Mouse (Mus musculus) CH12.LX (cell line): ENCODE measurements around the gene Prl3b1. TPM values are rescaled to one million over a fixed set of nuclear protein-coding genes. Genes with fewer than 3 reads are reported as not detected.

Experiments
- DNase-seq: peaks from one replicate; pipeline ENCODE4 v3.0.0-alpha.2; 2013; ENCODE audit errors: extremely low read depth
- H3K27ac ChIP-seq: 2 replicates; pipeline ENCODE4 v1.5.1; 2012; ENCODE audit warnings: low read depth, mild to moderate bottlenecking, control low read depth, moderate library complexity; ENCODE audit not compliant: insufficient read depth
- H3K27me3 ChIP-seq: replicated peaks from 2 replicates; pipeline ENCODE3; 2012; ENCODE audit warnings: inconsistent platforms
- H3K36me3 ChIP-seq, 2 experiments: replicated peaks in 1 of 2; 2 replicates each; pipeline versions ENCODE3 to v1.6.1; 2012; ENCODE audit warnings: inconsistent platforms in 1 of 2, low read length in 1 of 2, mild to moderate bottlenecking in 1 of 2, mixed read lengths in 1 of 2, moderate library complexity in 1 of 2; ENCODE audit not compliant: control insufficient read depth in 1 of 2, insufficient read depth in 1 of 2
- H3K4me1 ChIP-seq, 2 experiments: 2 replicates each; pipeline ENCODE4 v1.6.1; 2012; ENCODE audit warnings: inconsistent platforms in 1 of 2, moderate library complexity in 1 of 2; ENCODE audit not compliant: insufficient read depth in 2 of 2, control insufficient read depth in 1 of 2
- H3K4me2 ChIP-seq: 2 replicates; pipeline ENCODE4 v1.6.1; 2012; ENCODE audit warnings: low read depth, mild to moderate bottlenecking, control low read depth; ENCODE audit not compliant: poor library complexity, insufficient read depth, severe bottlenecking
- H3K4me3 ChIP-seq, 3 experiments: fragments of 150-350 bp in 1 of 3; sonication (generic) in 1 of 3; replicated peaks in 1 of 3; 2 replicates each; pipeline versions ENCODE3 to v1.5.1; 2011 to 2012; ENCODE audit warnings: low read depth in 2 of 3, low read length in 2 of 3, mild to moderate bottlenecking in 2 of 3, moderate library complexity in 2 of 3, control low read depth in 1 of 3, improper control_type of control experiment in 1 of 3, inconsistent platforms in 1 of 3, mixed read lengths in 1 of 3; ENCODE audit not compliant: poor library complexity in 1 of 3
- H3K79me2 ChIP-seq: replicated peaks from 2 replicates; pipeline ENCODE4 v1.6.1; 2012; ENCODE audit warnings: mild to moderate bottlenecking, moderate library complexity; ENCODE audit not compliant: control insufficient read depth, poor library complexity, insufficient read depth, severe bottlenecking; ENCODE audit errors: extremely low read depth
- H3K9ac ChIP-seq: 2 replicates; pipeline ENCODE4 v1.6.1; 2012; ENCODE audit warnings: low read depth, mild to moderate bottlenecking, control low read depth, moderate library complexity; ENCODE audit not compliant: insufficient read depth
- H3K9me3 ChIP-seq: replicated peaks from 2 replicates; pipeline ENCODE3; 2012; ENCODE audit warnings: low read length, inconsistent platforms, mixed read lengths
- BHLHE40 ChIP-seq: IDR thresholded peaks from 2 replicates; pipeline ENCODE4 v1.6.1; 2011; ENCODE audit warnings: mild to moderate bottlenecking, low read depth, low read length, improper control_type of control experiment
- ELF1 ChIP-seq: IDR thresholded peaks from 2 replicates; pipeline ENCODE4 v1.6.1; 2014; ENCODE audit warnings: low read depth, mild to moderate bottlenecking, inconsistent platforms, low read length, improper control_type of control experiment
- EP300 ChIP-seq: IDR thresholded peaks from 2 replicates; pipeline ENCODE4 v1.6.1; 2011; ENCODE audit warnings: low read length, improper control_type of control experiment
- GABPA ChIP-seq: IDR thresholded peaks from 2 replicates; pipeline ENCODE4 v1.6.1; 2012; ENCODE audit warnings: low read depth, low read length, improper control_type of control experiment, inconsistent platforms; ENCODE audit not compliant: insufficient replicate concordance
- JUN ChIP-seq: IDR thresholded peaks from 2 replicates; pipeline ENCODE4 v1.6.1; 2011; ENCODE audit warnings: low read depth, mild to moderate bottlenecking, low read length, improper control_type of control experiment, moderate library complexity; ENCODE audit not compliant: insufficient read depth
- KAT2A ChIP-seq: IDR thresholded peaks from 2 replicates; pipeline ENCODE4 v1.6.1; 2012; ENCODE audit warnings: low read length, improper control_type of control experiment, inconsistent platforms; ENCODE audit not compliant: insufficient replicate concordance
- MAX ChIP-seq: IDR thresholded peaks from 2 replicates; pipeline ENCODE4 v1.6.1; 2011; ENCODE audit warnings: low read length, improper control_type of control experiment
- MAZ ChIP-seq: IDR thresholded peaks from 2 replicates; pipeline ENCODE4 v1.6.1; 2012; ENCODE audit warnings: low read depth, mild to moderate bottlenecking, inconsistent platforms, low read length, improper control_type of control experiment, moderate library complexity
- MEF2A ChIP-seq: IDR thresholded peaks from 2 replicates; pipeline ENCODE4 v1.6.1; 2014; ENCODE audit warnings: low read depth, mild to moderate bottlenecking, inconsistent platforms, low read length, improper control_type of control experiment, borderline replicate concordance
- MXI1 ChIP-seq: IDR thresholded peaks from 2 replicates; pipeline ENCODE4 v1.6.1; 2011; ENCODE audit warnings: mild to moderate bottlenecking, low read depth, low read length, improper control_type of control experiment
- NRF1 ChIP-seq: IDR thresholded peaks from 2 replicates; pipeline ENCODE4 v1.6.1; 2014; ENCODE audit warnings: low read depth, mild to moderate bottlenecking, inconsistent platforms, low read length, improper control_type of control experiment, moderate library complexity
- POLR2A ChIP-seq: IDR thresholded peaks from 2 replicates; pipeline ENCODE4 v1.6.1; 2011; ENCODE audit warnings: low read depth, mild to moderate bottlenecking, improper control_type of control experiment, low read length
- RCOR1 ChIP-seq: conservative IDR thresholded peaks from 2 replicates; pipeline ENCODE4 v1.6.1; 2012; ENCODE audit warnings: low read depth, mild to moderate bottlenecking, inconsistent platforms, low read length, improper control_type of control experiment
- SIN3A ChIP-seq: IDR thresholded peaks from 2 replicates; pipeline ENCODE4 v1.6.1; 2012; ENCODE audit warnings: low read length, improper control_type of control experiment, inconsistent platforms
- SMC3 ChIP-seq: IDR thresholded peaks from 2 replicates; pipeline ENCODE4 v1.6.1; 2011; ENCODE audit warnings: low read depth, low read length, improper control_type of control experiment
- TBP ChIP-seq: conservative IDR thresholded peaks from 2 replicates; pipeline ENCODE4 v1.6.1; 2011; ENCODE audit warnings: low read depth, low read length, improper control_type of control experiment
- ZKSCAN1 ChIP-seq: IDR thresholded peaks from 2 replicates; pipeline ENCODE4 v1.6.1; 2012; ENCODE audit warnings: low read depth, inconsistent platforms, low read length, improper control_type of control experiment, borderline replicate concordance
- dilution Hi-C: fragments of 300-500 bp; cut with MboI; formaldehyde crosslinking; loops from 2 replicates; pipeline ENCODE4 v1.14.3; 2020; ENCODE audit warnings: low sequenced_read_pairs; ENCODE audit not compliant: extremely low pct_unique_long_range_greater_than_20kb, extremely low pct_ligation_motif_present
- in situ Hi-C: fragments of 300-500 bp; cut with MboI; formaldehyde crosslinking; loops from 3 replicates; pipeline ENCODE4 v1.14.3; 2019; ENCODE audit warnings: low sequenced_read_pairs, low pct_ligation_motif_present, low pct_unique_long_range_greater_than_20kb, mixed read lengths
- polyA plus RNA-seq: library from polyadenylated mRNA; unstranded; fragments of >175 nt; gene quantifications from 2 replicates; pipeline ENCODE4 v1.2.1, GENCODE M21; 2012; ENCODE audit warnings: low read depth; ENCODE audit not compliant: insufficient read length
- total RNA-seq, 2 experiments: library from RNA; depleted of rRNA; stranded (reverse); fragments of 300-350 nt in 1 of 2; fragments of >200 nt in 1 of 2; gene quantifications; 2 replicates each; pipeline ENCODE4 v1.2.3; 2012 to 2014

Prl3b1 gene
- not detected in 2 replicates for total RNA-seq (2012; rRNA removed)
- total RNA-seq (2014; rRNA removed), result not detected in 2 replicates
- polyA plus RNA-seq, result not detected in 2 replicates

- Histone ChIP-seq H3K4me2 (no peak within 1 kb of the TSS), H3K9me3 (no peaks in the 10 kb centered on the region), H3K4me1 (no peaks in the 10 kb centered on the region), H3K36me3 (no peaks in the 10 kb centered on the region), H3K79me2 (no peaks in the 10 kb centered on the region), H3K27ac (no peak within 1 kb of the TSS), H3K9ac (no peak within 1 kb of the TSS), H3K27me3 (no peaks in the 10 kb centered on the region), H3K4me3 (no peak within 1 kb of the TSS)
- in situ Hi-C loops, result no loop called here
- dilution Hi-C loops, result no loop called here
- TF ChIP-seq POLR2A, result no peak
- TF ChIP-seq MXI1, result no peak
- DNase-seq, result no peak
Measured at GRCm38 (mm10) chr13:27241547-27241946, at the start of gene Prl3b1. Gene Prl3b1 (plus strand): TSS chr13:27241847.

GRCm38 (mm10) chr13:27196359-27196758 lies 45.3 kb upstream of the Prl3b1 start, which contains the start of gene Prl3c1:
Gene Prl3c1 (plus strand): TSS chr13:27196659.
- no peaks in the 10 kb centered on the region for H3K4me1 ChIP-seq
- in situ Hi-C loops (no loop called here), dilution Hi-C loops (no loop called here)
- no peak for DNase-seq
- no peaks in the 10 kb centered on the region for H3K36me3 ChIP-seq
- no peaks in the 10 kb centered on the region for H3K79me2 ChIP-seq
- no peak within 1 kb of the TSS for H3K27ac ChIP-seq
- H3K4me2 ChIP-seq, result no peak within 1 kb of the TSS
- no peaks in the 10 kb centered on the region for H3K27me3 ChIP-seq
- H3K9ac ChIP-seq, result no peak within 1 kb of the TSS
- no peak within 1 kb of the TSS for H3K4me3 ChIP-seq
- no peak for TF ChIP-seq JUN
- TF ChIP-seq KAT2A, result no peak
- no peak for TF ChIP-seq RCOR1
- no peaks in the 10 kb centered on the region for H3K9me3 ChIP-seq

- dilution Hi-C loops, result no loop called here
Measured at GRCm38 (mm10) chr13:27259136-27259535, 17.5 kb downstream of the Prl3b1 start, which contains the start of gene Prl3a1. Gene Prl3a1 (plus strand): TSS chr13:27259436.

More at GRCm38 (mm10) chr13:27259136-27259535, 17.5 kb downstream of the Prl3b1 start, which contains the start of gene Prl3a1:
- Histone ChIP-seq H3K9me3 (no peaks in the 10 kb centered on the region), H3K4me1 (no peaks in the 10 kb centered on the region), H3K79me2 (no peaks in the 10 kb centered on the region), H3K27me3 (no peaks in the 10 kb centered on the region), H3K4me3 (no peak within 1 kb of the TSS), H3K36me3 (no peaks in the 10 kb centered on the region), H3K27ac (no peak within 1 kb of the TSS), H3K4me2 (no peak within 1 kb of the TSS), H3K9ac (no peak within 1 kb of the TSS)
- in situ Hi-C loops, result no loop called here
- no peak for DNase-seq
- TF ChIP-seq SMC3 (no peak), ZKSCAN1 (no peak), MEF2A (no peak), BHLHE40 (no peak), MAZ (no peak), NRF1 (no peak), GABPA (no peak), MAX (no peak), ELF1 (no peak), TBP (no peak), EP300 (no peak), SIN3A (no peak), JUN (no peak)
